Mouse (Mus musculus): Measurements from ENCODE around the gene Aipl1.

DNA sequence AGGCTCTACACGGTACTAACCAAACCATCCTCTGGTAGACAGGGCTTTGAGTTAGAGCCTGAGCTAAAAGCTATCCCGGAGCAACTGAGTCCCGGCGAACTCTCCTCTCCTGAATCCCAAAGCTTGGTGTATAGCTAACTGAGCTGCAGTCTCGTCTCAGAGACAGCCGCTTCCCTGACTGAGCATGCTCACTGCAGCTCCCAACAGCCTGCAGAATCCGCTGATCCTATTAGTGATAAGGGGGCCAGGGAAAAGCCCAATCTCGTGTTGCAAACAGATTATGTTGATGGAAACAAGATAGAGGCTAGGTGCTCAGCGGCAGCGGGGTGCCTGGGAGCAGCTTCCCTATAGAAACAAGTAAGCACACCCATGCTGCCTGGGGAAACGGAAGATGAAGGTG lies 40.5 kb downstream of the Aipl1 start:
- no peak for TF ChIP-seq EP300 (IDR thresholded peaks at IDR 0.05; ENCODE audit: low read depth)
- TF ChIP-seq CTCF (IDR thresholded peaks at IDR 0.05; ENCODE audit: low read depth): no peak
